Mouse (Mus musculus) left cerebral cortex, postnatal 14 days (tissue): ENCODE measurements around the gene Gm20388. TPM values are rescaled to one million over a fixed set of nuclear protein-coding genes. Genes with fewer than 3 reads are reported as not detected.

Experiments
- DNase-seq, 2 experiments: peaks; one replicate each; pipeline ENCODE4 v3.0.0; 2021 to 2022; ENCODE audit warnings: low spot score in 2 of 2, mixed read lengths in 1 of 2
- intact Hi-C: fragments of 180-260 bp; cut with DNase I; formaldehyde crosslinking; loops from one replicate; pipeline ENCODE4 v1.15.1; 2025
- total RNA-seq, 2 experiments: library from RNA; stranded (reverse); gene quantifications; 2 replicates each; pipeline ENCODE4 v1.2.3; 2021

Gm20388 gene
- total RNA-seq, 2 experiments from 2014 or later, result 2.8 to 7.3 TPM

DNA sequence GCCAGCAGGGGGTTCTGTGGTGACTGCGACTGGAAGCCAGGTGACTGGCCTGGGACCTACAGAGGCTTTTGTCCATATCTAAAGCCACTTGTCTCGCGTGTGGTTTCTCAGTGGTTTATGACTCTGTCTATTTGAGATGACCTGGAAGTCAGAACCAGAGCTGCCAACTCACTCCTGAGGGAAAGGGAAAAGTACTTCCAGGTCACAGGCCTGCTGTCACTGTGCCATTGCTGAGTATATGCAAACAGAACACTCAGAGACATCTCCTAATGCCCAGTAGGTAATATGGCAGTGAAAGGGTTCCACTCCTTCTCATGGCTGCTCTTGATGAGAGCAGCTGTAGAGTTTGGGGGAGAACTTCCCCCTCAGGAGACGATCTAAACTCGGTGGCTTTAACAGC lies 2088.6 kb downstream of the Gm20388 start:
- DNase-seq, result no peak
- intact Hi-C loops, result no loop called here

DNA sequence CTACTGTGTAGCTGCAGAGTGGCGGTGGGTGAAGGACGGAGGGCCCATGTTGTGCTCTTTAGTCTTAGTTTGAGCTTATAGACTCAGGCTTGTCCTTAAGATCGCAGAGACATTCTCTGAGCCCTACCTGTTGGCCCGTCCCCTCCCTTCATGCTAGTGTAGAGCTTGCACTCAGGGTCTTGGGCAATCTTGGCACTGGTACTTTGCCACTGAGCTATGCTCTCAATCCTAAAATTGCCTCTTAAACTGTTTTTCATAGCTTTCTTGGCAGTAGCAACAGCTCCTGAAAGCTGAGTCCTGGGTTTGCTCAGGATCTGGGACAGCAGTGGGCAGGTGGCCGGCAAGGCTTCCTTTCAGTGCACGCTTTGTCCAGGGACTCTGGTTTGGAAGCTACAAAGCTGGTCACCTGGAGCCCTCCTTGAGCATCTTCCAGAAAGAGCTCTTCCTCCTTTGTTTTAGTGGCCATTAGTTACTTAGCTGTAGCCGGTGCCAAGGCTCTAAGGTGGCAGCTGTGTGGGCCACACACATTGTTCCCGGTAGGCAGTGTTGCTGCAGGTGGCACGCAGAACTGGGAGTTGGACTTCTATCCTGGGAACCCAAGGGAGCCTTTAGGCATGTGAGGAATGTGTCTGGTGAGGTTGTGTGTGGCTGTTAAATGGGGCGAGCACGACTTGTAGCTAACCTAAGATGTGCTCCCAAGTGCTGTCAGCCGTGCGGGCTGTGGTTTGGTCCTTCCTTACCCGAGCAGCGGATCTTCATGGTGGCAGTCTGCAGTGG lies 2090.9 kb downstream of the Gm20388 start:
- intact Hi-C loops, result no loop called here
- DNase-seq, result no peak

DNA sequence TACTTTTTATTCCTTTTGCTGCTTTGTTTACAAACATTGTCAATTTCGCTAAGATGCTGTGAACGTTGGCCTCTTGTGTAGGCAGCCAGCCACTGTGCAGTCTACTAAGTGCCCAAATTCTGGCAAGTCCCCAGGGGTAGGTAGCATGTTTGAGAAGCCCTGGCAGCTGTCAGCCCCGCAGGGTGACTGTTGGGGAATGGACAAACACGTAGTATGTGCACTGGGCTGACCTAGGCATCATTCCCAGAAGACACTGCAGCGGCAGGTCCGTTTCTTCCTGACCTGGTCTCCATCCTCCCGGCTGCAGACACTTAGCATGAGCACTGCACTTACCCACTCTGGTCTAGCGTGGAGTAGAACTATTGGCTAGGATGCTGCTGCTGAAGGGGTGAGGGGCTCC lies 2093.0 kb downstream of the Gm20388 start:
- no peak for DNase-seq
- intact Hi-C loops, result no loop called here

DNA sequence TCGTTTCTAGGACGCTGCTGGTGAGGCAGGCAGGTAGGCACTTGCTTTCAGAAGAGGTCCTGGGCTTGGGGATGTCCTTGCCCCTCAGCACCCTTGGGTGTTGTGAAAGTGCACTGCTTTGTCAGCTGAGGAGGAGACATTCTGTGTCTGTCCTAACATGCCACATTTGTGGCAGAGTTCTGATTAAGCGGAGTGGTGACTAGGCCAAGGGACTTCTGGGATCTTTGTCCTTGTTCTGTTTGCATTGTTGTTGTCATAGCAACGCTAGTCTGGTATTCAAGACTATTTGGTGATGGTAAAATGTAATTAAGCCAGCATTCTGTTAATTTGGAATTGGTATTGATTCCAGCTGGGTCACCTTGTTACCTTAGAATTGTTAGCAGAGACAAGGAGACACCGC lies 2093.5 kb downstream of the Gm20388 start:
- no peak for DNase-seq
- intact Hi-C loops, result no loop called here

DNA sequence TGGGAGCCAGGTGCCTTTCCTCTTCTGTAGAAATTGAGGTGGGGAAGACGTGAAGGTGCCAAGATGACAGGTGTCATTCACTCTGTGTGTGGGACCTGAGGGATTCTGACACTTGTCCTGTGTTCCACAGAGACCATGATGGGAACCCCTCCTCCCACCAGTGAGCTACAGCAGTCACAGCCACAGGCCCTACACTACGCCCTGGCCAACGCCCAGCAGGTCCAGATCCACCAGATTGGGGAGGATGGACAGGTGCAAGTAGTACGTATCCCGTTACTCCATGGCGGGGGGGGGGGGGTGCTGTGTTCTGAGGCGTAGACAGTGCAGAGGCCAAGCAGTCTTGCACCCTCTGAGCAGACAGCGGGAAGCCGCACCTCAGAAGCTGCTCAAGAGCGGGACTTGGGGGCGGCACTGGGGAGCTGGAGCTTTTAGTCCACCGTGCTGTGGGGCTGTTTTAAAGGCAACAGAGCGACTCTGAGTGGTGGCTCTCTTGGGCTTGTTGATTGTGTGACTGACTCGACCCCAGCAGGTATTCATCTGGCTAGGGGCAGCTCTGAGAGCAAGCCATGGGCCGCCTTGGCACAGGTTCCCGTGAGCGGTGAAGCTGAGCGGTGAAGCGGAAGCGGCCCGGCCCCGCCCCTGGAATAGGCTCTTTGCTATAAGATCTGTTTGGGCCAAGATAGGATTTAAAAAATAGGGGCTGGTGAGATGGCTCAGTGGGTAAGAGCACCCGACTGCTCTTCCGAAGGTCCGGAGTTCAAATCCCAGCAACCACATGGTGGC lies 2095.0 kb downstream of the Gm20388 start:
- no peak for DNase-seq
- intact Hi-C loops, result no loop called here

DNA sequence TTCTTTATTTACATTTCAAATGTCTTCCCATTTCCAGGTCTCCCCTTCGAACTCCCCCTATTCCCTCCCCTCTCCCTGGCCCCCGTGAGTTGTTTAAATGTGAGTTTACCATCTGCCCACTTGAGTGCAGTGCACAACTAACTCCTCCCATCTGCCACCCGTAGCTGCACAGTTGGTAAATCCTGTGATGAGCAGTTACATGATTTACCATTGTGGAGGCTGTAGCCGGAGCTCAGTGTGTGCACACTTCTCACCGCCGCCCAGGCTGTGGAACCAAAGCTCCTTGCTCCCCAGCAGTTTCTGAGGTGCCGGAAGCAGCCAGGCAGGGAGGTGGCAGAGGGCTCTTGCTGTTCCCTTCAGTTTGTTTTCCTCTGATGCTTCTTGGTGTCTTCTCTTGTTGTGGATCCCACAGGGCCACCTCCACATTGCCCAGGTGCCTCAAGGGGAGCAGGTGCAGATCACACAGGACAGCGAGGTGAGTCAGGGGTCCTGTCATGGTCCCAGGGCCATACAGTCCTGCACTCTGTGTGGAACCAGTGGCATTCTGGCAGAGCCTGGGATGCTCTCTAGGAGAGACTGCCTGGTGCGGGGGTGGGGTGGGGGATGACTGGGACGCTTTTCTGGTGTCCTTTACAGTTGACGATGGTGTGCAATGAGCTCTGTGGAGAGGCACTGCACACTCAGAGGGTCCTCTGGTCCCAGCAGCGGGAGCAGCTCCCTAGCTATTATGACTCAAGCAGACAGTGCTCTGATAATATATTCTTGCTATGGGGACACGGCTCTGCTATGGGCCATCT lies 2096.2 kb downstream of the Gm20388 start:
- DNase-seq, result peak in 1 of 2 experiments; percentile 41
- intact Hi-C loops, result no loop called here

DNA sequence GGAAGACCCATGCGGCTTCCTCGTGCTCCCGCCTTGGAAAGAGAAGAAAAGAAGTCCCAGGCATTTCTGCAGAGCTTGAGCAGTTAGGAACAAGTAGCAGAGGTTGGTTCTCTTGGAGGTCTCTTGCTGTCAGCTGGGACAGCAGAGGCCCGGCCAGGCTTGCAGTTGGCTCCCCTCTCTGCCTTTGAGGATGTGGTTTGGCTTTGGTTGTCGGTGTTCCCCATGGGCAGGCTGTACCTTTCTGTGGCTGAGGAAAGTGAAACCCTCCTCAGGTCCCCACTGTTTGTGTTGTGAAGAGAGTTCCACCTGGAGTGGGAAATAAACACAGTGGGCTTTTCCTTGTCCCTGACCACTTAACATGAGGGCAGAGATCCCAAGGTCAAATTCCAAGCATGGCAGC lies 2097.8 kb downstream of the Gm20388 start:
- intact Hi-C loops, result no loop called here
- no peak for DNase-seq

DNA sequence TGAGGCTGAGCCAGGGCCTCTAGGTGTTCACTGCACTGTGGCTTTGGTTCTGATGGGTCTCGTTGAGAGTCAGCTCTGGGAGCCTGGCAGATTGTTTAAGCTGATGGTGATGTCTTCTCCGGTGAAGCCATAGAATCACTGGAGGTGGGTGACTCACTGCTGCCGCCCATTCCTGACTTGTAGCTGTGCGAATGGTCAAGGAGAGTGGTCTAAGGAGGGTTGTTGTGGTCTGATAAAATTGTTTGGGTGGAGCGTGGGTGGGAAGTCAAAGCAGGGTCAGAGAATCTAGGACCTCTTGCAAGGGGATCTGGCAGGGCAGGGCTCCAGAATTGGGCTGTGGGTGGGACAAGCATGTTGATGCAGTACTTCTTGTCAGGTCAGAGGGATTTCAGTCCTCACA lies 2100.0 kb downstream of the Gm20388 start:
- intact Hi-C loops, result no loop called here

DNA sequence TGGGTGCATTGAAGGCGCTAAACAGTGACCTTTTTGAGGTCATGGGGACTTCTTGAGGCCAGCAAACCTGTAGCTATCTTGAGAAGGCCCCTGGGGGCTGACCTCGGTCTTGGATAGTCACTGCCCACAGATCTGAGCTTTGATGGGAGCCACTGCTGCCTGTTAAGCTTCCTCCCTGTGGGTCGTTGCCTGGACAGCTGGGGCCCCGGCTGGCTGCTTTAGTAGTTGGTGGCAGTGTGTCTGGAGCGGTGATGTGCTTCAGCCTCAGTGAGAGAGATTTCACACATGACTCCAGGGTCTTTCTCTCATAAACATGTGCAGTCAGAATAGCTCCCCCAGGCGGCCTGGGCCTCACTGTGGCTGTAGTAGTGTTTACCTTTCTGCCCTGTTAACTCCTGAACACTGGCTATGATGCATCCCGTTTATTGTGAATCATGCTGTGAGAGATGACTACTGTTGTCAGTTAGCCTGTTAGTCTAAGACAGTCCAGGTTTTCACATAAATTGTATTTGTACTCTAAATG lies 2100.5 kb downstream of the Gm20388 start:
- no peak for DNase-seq
- intact Hi-C loops, result no loop called here

More for the DNA sequence above, 2100.0 kb downstream of the Gm20388 start:
- DNase-seq, result no peak

DNA sequence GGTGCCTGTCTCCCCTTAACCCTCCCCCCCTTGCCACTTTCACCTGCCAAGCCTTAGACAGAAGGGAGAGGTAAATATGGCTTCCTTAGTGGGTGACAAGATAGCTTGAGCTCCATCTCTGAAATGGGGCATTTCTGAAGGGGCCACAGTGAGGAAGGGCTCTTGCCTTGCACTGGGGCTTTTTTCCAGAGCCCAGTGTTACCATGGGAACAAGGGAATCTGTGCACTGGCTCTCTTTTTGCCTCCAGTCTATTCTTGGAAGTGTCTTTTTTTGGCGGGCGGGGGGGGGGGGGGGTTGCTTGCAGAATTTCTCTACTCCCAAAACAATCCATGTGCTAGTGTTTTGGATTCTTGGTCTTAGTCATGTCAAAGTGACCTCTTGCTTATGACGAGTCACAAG lies 2104.0 kb downstream of the Gm20388 start:
- no peak for DNase-seq
- intact Hi-C loops, result no loop called here

DNA sequence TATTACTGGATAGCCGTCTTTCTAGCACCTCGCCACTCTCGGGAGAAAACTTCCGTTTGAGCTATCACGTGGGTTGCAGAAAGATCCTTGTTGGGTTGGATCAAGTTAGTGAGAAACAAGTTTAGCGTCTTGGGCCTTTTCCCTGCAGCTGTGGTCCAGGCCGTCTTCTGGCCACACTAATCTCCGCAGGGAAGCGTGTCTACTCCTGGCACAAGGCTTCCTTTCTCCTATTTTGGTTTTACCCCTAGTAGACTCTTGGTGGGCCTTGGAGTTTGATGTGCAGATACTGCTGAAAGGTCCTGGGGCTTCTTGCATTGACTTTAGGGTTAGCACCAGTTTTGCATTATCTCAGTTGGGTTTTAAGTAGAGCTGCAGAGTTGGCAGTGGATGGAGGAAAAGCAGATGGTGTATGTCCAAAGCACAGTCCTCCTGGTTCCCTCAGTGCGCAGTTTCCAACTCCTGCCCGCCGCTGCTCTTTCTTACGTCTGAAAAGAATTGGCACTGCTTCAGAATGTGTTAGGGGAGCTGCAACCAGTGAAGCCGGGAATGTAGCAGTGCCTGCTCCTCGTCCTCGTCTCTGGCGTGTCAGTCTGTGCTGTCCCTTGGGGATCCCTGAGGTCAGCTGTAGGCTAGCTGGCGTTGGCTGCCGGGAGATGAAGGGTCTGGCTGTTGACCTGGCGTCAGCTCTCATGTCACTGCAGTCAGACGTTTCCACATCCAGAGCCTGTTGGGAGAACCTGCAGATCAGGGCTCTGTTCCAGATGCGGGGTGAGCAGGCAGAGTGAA lies 2107.6 kb downstream of the Gm20388 start:
- peak in 1 of 2 experiments; percentile 45 for DNase-seq
- intact Hi-C loops, result no loop called here

DNA sequence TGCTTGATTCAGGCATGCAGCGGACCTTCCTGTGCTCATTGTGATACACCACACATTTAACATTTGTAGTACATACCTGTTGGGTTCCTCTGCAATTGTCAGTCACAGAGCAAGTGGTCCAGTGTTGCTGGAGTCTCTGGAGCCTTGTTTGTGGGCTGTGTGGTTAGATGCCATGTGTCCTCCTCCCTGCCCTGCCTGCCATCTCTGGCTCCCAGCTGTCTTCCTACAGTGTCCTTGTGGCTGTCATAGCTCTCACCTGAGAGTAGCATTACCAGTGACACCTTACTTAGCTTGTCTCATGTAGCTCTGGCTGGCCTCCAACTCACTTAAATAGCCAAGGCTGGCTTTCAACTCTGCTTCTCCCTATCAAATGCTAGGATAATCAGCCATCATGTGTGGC lies 2108.5 kb downstream of the Gm20388 start:
- intact Hi-C loops, result no loop called here
- DNase-seq, result no peak

DNA sequence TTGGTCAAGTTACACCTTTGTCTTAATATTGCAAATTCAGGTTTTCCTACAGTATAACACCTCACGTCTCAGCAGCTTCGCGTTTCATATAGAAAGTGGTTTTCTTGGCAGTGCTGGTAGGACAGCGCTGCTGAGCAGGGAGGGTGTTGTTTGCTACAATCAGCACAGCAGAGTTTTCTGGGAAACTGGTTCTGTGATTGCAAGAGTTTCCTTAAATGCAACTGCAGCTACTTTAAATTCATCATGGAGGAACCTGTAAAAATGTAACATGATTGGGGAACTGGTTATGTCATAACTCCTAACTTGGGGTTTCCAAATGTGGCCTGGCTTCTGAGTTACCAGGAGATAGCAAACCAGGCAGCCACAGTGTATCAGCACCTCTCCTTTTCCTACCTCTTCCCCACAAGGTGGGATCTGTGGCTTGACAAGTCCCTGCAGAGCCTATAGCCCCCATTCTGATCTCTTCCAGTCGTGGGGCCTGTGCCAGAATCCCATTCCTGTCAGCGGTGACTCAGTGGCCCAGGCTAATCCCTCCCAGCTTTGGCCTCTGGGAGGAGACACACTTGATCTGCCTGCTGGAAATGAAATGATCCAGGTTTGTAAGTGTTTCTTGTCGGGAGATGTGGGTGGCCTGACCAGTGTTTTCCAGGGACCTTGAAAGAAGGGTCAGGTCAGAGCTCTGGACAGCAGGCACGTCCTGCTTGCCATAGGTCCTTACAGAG lies 2109.6 kb downstream of the Gm20388 start:
- intact Hi-C loops, result no loop called here

DNA sequence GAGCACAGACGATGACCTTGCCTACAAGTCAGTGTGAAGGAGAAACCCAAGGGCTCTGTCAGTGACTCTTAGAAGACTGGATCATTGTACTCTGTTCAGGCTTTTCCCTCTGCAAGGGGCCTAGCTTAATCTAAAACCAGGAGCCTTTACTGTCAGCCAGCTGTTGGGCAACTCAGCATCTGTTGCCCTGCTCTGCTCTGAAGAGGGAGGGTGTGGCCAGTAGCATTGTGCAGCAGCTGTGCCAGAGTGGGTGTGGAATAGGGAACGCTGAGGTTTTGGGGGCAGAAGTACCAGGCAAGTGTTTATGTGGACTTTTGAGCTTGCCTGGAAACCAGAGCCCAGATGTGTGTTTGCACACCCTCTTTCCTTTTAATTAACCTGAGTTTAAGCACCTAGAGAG lies 2111.1 kb downstream of the Gm20388 start:
- no peak for DNase-seq
- intact Hi-C loops, result no loop called here

More for the DNA sequence above, 2109.6 kb downstream of the Gm20388 start:
- no peak for DNase-seq

DNA sequence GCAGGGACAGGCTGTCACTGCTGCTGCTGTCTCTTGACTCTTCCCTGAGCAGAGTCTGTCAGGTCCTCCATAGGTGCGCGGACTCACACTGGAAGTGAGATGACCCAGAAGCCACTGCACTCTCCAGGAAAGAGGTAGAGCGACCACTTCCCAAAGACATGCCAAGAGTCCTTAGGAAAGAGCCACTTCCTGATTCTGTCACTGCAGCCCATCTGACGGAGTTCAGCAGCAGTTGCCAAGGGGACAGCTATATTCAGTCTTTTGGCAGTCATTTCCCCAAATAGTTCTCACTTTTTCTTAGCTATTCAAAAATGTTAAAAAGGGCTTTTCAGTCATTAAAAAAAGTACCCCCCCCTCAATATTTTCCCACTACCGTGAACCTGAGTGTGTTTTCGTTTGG lies 2111.6 kb downstream of the Gm20388 start:
- peak in 1 of 2 experiments; percentile 50 for DNase-seq
- intact Hi-C loops, result no loop called here

DNA sequence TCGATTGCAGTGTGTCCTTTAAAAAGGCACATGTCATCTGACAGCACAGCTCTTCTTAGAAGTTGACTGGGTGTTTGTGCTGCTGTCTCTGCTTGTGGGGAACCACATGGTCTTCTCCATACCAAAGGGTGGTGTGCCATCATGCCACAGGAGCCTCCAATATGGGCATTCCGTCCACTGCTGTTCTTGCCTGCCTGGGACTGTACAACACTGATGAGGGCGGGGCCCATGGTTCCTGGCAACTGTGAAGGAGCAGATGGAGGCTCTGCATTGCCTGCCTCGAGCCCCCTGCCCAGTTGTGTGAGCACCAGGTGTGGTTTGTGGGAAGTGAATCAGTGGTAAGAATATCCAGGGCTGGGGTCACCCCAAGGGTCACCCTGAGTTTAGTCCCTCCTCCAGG lies 2112.1 kb downstream of the Gm20388 start:
- no peak for DNase-seq
- intact Hi-C loops, result no loop called here

DNA sequence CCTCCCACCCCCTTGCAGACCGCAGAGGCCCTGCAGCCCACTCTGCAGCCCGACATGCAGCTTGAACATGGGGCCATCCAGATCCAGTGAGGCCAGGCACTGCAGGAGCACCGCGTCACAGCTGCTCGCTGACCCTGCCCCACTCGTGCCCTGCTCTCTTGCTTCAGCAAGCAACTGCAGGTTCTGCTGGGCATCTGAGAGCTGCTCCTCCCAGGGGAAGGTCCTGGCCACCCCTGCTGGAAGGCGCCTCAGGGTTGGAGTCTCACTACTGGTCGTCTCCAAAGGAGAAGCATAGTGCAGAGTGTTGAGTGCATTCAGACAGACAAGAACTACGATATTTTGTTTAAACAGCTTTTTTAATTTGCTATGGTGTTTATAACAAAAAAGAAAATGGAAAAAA lies 2114.9 kb downstream of the Gm20388 start:
- no peak for DNase-seq
- intact Hi-C loops, result no loop called here

DNA sequence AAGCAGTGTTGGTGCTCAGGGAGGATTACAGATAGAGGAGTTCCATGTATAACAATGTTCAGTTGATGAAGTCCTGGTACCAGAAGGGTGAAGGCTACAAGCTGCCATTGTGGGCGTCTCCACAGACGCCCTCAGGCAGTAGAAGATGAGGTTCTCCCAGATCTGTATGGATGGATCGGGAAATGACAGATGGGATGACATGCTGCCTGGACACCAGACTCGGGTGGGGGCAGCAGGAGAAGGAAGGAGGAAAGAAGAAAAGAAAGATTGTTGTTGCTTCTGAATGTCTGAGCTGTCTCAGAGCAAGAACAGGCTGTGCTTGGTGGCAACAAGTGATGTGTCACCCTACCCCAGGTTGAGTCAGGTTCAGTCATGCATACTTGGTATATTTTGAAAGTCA lies 2117.5 kb downstream of the Gm20388 start:
- no peak for DNase-seq
- intact Hi-C loops, result no loop called here

DNA sequence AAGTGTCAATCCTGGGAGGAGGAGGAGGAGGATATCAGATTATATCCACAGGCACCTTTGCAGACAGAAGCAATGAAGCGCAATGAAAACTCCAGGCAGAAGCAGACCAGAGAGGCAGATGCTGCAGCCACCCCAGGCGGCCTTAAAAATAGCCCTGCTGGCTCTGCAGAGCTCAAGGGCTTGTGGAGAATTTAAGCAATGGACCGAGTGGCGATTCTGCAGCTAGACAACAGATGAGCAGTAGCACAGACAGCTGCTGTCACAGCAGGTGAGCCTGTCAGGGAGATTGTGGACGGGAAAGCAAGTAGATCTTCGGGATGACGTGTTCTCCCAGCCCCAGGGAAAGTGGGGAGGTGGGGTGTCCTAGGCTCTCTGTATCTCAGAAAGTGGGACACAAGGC lies 2120.3 kb downstream of the Gm20388 start:
- DNase-seq, result no peak

More for the DNA sequence above, 2120.3 kb downstream of the Gm20388 start:
- intact Hi-C loops, result no loop called here
